Mouse (Mus musculus): ENCODE results near the gene Commd7.

DNA sequence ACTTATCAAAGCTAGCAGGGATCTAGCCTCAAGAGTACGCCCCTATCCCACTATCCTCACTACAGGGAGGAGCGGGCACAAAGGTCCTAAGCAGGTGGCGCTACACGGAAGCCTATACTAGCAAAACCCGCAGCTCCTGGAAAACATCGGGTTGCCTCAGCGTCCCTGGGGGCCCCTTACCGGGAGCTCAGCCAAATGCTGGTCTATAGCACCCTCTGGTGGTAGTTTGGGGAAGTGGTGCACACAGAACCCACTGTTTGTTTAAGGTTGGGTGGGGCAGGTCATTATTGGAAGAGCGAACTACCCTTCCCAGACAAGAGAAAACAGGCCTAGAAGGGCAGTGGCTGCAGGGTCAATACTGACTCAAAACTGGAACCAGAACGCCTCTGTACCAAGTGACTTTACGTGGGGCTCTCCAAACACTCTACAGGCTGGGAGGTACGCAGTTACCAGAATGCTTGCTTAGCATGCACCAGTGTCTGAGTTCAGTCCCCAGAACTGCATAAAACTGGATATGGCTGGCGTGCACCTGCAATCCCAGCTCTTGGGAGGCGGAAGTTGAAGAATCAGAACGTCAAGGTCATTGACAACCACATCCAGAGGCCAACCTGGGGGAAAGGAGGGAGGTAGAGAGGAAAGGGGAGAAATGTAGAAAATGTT lies 45.9 kb downstream of the Commd7 start:
- TF ChIP-seq CTCF (IDR thresholded peaks at IDR 0.05; ENCODE audit: borderline replicate concordance, extremely low read depth, insufficient read depth, insufficient read length): peak; percentile 95
- no peak for TF ChIP-seq POLR2A (IDR thresholded peaks at IDR 0.05; ENCODE audit: borderline replicate concordance, extremely low read depth, insufficient read depth, insufficient read length, poor library complexity, severe bottlenecking)
